Mouse (Mus musculus) midbrain, embryonic 15.5 days (tissue): ENCODE data around the gene Atp8a2. TPM values are rescaled to one million over a fixed set of nuclear protein-coding genes. Genes with fewer than 3 reads are reported as not detected.

Experiments used
- ATAC-seq: fragments of 200-750 bp; cut with Nextera tagmentation; replicated peaks from 2 replicates; pipeline ENCODE4 v1.8.0; 2017; ENCODE audit warnings: moderate TSS enrichment
- H3K27ac ChIP-seq: fragments of 300-500 bp; sonication (generic); 2 replicates; pipeline ENCODE4 v1.5.1; 2015; ENCODE audit warnings: mild to moderate bottlenecking, inconsistent platforms
- H3K27me3 ChIP-seq: fragments of 300-500 bp; sonication (generic); replicated peaks from 2 replicates; pipeline ENCODE4 v1.6.1; 2015; ENCODE audit warnings: inconsistent platforms
- H3K36me3 ChIP-seq: fragments of 300-500 bp; sonication (generic); replicated peaks from 2 replicates; pipeline ENCODE4 v1.6.1; 2015; ENCODE audit warnings: inconsistent platforms
- H3K4me1 ChIP-seq: fragments of 300-500 bp; sonication (generic); 2 replicates; pipeline ENCODE4 v1.6.1; 2015; ENCODE audit warnings: inconsistent platforms
- H3K4me2 ChIP-seq: fragments of 300-500 bp; sonication (generic); 2 replicates; pipeline ENCODE4 v1.6.1; 2015; ENCODE audit warnings: inconsistent platforms, mild to moderate bottlenecking, moderate library complexity
- H3K4me3 ChIP-seq: fragments of 300-500 bp; sonication (generic); 2 replicates; pipeline ENCODE4 v1.5.1; 2015; ENCODE audit warnings: mild to moderate bottlenecking, inconsistent platforms
- H3K9ac ChIP-seq: fragments of 300-500 bp; sonication (generic); 2 replicates; pipeline ENCODE4 v1.6.1; 2015; ENCODE audit warnings: mild to moderate bottlenecking, inconsistent platforms
- H3K9me3 ChIP-seq: fragments of 300-500 bp; sonication (generic); 2 replicates; pipeline ENCODE4 v1.6.1; 2016; ENCODE audit warnings: inconsistent platforms
- WGBS: fragments of 180-500 bp; shearing (Covaris S2); methylation state at CpG from one replicate; pipeline ENCODE4 v1.1.7; 2015; ENCODE audit warnings: mixed read lengths; 5-methylcytosine and 5-hydroxymethylcytosine counted together
- polyA plus RNA-seq: library from polyadenylated mRNA; unstranded; fragments of >200 nt; fragmentation: Nextera tagmentation; extraction: Ambion mirVana; gene quantifications from 2 replicates; pipeline ENCODE4 v1.2.1, GENCODE M21; 2015

Atp8a2 gene
- polyA plus RNA-seq, 1 experiment from 2014 or later, result 49.6 TPM

- 89% methylated on average over 4 of the region's 4 CpGs for WGBS
- Histone ChIP-seq H3K27ac (no peak overlapping the region), H3K36me3 (no peaks in the 10 kb centered on the region), H3K9me3 (no peaks in the 10 kb centered on the region), H3K4me1 (no peaks in the 10 kb centered on the region), H3K27me3 (no peaks in the 10 kb centered on the region), H3K4me3 (no peak overlapping the region), H3K9ac (no peak overlapping the region), H3K4me2 (no peak overlapping the region)
- ATAC-seq, result no peak
Observed at GRCm38 (mm10) chr14:60072496-60072895, 124.5 kb downstream of the Atp8a2 start.

DNA sequence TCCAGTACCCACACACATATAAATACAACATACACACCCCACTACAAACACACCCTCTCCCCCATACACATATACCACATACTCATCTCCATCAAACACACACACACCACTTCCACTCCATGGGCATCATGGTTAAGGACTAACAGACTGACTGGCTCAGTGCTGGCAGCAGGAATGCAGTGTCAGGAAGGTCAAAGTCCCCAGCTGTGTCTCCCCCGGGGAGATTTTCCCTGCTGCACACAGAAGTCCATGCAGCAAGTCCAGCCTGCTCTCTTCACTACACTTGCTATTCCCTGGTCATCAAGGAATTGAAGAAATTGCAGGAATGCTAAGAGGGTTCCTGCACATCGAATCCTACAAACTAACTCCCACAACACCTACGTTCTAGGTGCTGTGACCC, 131.8 kb downstream of the Atp8a2 start:
- Histone ChIP-seq H3K27me3 (no peaks in the 10 kb centered on the region), H3K9ac (no peak overlapping the region), H3K27ac (no peak overlapping the region), H3K4me3 (no peak overlapping the region), H3K36me3 (no peaks in the 10 kb centered on the region), H3K9me3 (no peaks in the 10 kb centered on the region), H3K4me2 (no peak overlapping the region), H3K4me1 (no peaks in the 10 kb centered on the region)
- no peak for ATAC-seq
- WGBS, result 87% methylated on average over 3 of the region's 3 CpGs

DNA sequence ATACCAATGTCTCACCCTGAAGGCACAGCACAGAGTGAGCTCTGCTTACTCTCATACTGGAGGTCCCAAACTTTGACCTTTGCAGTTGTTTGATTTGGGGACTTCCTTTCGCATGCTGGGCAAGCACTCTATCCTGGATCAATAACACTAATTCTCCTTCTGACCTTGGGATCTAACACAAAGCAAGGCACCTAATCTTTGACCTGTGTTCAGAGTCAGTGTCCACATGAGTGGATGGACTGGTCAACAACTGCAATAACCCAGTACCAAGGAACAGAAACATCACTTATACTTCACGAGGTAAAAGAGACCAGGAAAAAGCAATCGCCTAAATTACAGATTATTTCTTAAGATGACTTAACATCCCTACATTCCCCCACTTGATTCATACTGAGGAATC, 136.0 kb downstream of the Atp8a2 start:
- H3K27ac ChIP-seq, result no peak overlapping the region
- 81% methylated on average over 3 of the region's 3 CpGs for WGBS
- H3K4me3 ChIP-seq, result no peak overlapping the region
- H3K9me3 ChIP-seq, result no peaks in the 10 kb centered on the region
- no peaks in the 10 kb centered on the region for H3K27me3 ChIP-seq
- H3K4me2 ChIP-seq, result no peak overlapping the region
- no peaks in the 10 kb centered on the region for H3K4me1 ChIP-seq
- no peak for ATAC-seq
- no peaks in the 10 kb centered on the region for H3K36me3 ChIP-seq
- H3K9ac ChIP-seq, result no peak overlapping the region

- Histone ChIP-seq H3K27ac (no peak overlapping the region), H3K27me3 (no peaks in the 10 kb centered on the region), H3K4me2 (no peak overlapping the region), H3K9me3 (no peaks in the 10 kb centered on the region), H3K9ac (no peak overlapping the region), H3K4me1 (no peaks in the 10 kb centered on the region), H3K4me3 (no peak overlapping the region), H3K36me3 (no peaks in the 10 kb centered on the region)
- 41% methylated on average over 3 of the region's 3 CpGs for WGBS
- ATAC-seq, result no peak
Observed at GRCm38 (mm10) chr14:60058867-60059266, 138.1 kb downstream of the Atp8a2 start.

DNA sequence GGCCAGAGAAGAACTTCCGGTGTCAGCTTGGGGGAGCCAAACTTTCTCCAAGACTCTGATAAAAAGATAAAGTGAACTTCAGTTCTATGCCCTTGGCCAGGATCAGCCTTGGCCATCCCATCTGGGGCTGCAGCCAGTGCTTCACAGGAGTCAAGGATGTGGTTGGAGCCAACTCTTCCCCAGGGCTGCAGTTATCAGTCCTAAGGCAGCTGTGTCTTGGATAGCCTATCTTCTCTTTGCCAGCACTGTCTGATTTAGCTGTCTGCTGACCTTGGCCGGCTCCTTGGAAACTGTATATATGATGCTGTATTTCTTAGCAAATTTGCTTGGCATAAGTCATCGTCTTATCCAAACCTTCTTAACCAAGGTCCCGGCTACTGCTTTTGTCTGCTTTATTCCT, 141.7 kb downstream of the Atp8a2 start:
- Histone ChIP-seq H3K4me1 (no peaks in the 10 kb centered on the region), H3K4me2 (no peak overlapping the region), H3K9ac (no peak overlapping the region), H3K36me3 (no peaks in the 10 kb centered on the region), H3K4me3 (no peak overlapping the region), H3K27ac (no peak overlapping the region), H3K27me3 (no peaks in the 10 kb centered on the region), H3K9me3 (no peaks in the 10 kb centered on the region)
- no peak for ATAC-seq
- WGBS, result 95% methylated on average over 4 of the region's 4 CpGs

DNA sequence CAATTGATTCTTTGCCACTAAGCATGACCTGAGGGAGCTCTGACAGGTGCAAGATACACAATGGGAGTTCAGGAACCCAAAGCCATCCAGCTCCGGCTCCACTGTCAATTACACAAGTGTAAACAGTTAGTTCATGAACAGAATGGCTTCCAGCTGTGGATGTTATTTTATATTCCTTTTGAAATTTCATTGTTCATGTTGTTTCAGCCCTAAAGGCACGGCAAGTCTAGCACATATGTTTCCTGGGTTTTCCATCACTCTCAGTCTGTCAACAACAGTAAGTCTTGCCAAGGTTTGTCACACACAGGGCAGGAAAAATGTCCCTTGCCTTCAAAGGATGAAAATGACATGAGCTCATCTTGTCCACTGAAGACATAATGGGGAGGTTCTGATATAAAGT, 166.3 kb downstream of the Atp8a2 start:
- Histone ChIP-seq H3K4me2 (no peak overlapping the region), H3K27me3 (no peaks in the 10 kb centered on the region), H3K27ac (no peak overlapping the region), H3K9ac (no peak overlapping the region), H3K9me3 (no peaks in the 10 kb centered on the region), H3K36me3 (peaks cover 13% of the 10 kb centered on the region; the same call in 1 of the 2 replicates), H3K4me3 (no peak overlapping the region), H3K4me1 (no peaks in the 10 kb centered on the region)
- ATAC-seq, result no peak
- WGBS, result 73% methylated on average over 2 of the region's 2 CpGs

GRCm38 (mm10) chr14:60027139-60027538, 169.8 kb downstream of the Atp8a2 start:
- 69% methylated on average over 1 of the region's 1 CpGs for WGBS
- Histone ChIP-seq H3K27ac (no peak overlapping the region), H3K36me3 (peaks cover 13% of the 10 kb centered on the region; the same call in 1 of the 2 replicates), H3K9ac (no peak overlapping the region), H3K4me3 (no peak overlapping the region), H3K4me2 (no peak overlapping the region), H3K4me1 (no peaks in the 10 kb centered on the region), H3K27me3 (no peaks in the 10 kb centered on the region), H3K9me3 (no peaks in the 10 kb centered on the region)
- no peak for ATAC-seq

GRCm38 (mm10) chr14:60026647-60027046, 170.3 kb downstream of the Atp8a2 start:
- ATAC-seq, result no peak
- WGBS, result 68% methylated on average over 8 of the region's 8 CpGs
- H3K27ac ChIP-seq, result no peak overlapping the region
- peaks cover 14% of the 10 kb centered on the region; the same call in 1 of the 2 replicates for H3K36me3 ChIP-seq
- H3K9ac ChIP-seq, result no peak overlapping the region
- H3K4me1 ChIP-seq, result no peaks in the 10 kb centered on the region
- H3K9me3 ChIP-seq, result no peaks in the 10 kb centered on the region
- no peak overlapping the region for H3K4me3 ChIP-seq
- no peak overlapping the region for H3K4me2 ChIP-seq
- no peaks in the 10 kb centered on the region for H3K27me3 ChIP-seq

GRCm38 (mm10) chr14:60015891-60016290, 181.1 kb downstream of the Atp8a2 start:
- no peak overlapping the region for H3K9ac ChIP-seq
- 30% methylated on average over 4 of the region's 4 CpGs for WGBS
- H3K27me3 ChIP-seq, result no peaks in the 10 kb centered on the region
- no peak overlapping the region for H3K27ac ChIP-seq
- no peaks in the 10 kb centered on the region for H3K4me1 ChIP-seq
- no peak overlapping the region for H3K4me3 ChIP-seq
- peak; percentile 95 for ATAC-seq
- H3K36me3 ChIP-seq, result peaks cover 7% of the 10 kb centered on the region; the same call in 1 of the 2 replicates
- no peaks in the 10 kb centered on the region for H3K9me3 ChIP-seq
- H3K4me2 ChIP-seq, result no peak overlapping the region

- no peaks in the 10 kb centered on the region for H3K27me3 ChIP-seq
- no peak overlapping the region for H3K4me2 ChIP-seq
- ATAC-seq, result no peak
- H3K27ac ChIP-seq, result no peak overlapping the region
- no peak overlapping the region for H3K9ac ChIP-seq
- WGBS, result 88% methylated on average over 1 of the region's 1 CpGs
- no peaks in the 10 kb centered on the region for H3K36me3 ChIP-seq
- H3K4me1 ChIP-seq, result no peaks in the 10 kb centered on the region
- H3K4me3 ChIP-seq, result no peak overlapping the region
- no peaks in the 10 kb centered on the region for H3K9me3 ChIP-seq
Observed at GRCm38 (mm10) chr14:60001801-60002200, 195.2 kb downstream of the Atp8a2 start.

DNA sequence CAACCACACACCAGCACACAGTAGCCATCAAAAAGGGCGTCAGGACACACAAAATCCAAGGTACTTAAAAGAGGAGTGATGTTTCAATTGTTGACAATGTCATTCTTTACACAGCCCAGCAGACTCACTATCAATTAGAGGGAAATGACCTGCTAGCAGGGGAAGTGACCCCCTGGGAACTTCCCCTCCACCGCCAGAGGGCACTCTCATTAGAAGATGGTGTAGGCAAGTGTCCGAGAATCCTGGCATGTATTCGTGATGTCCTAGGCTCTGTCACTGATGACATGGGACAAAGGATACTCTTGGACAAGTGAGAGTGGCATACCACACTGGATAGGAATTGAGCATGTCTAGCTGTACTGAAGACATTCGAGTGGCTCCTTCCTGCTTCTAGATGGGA, 208.1 kb downstream of the Atp8a2 start:
- H3K9ac ChIP-seq, result no peak overlapping the region
- H3K36me3 ChIP-seq, result no peaks in the 10 kb centered on the region
- H3K4me2 ChIP-seq, result no peak overlapping the region
- no peak overlapping the region for H3K27ac ChIP-seq
- H3K27me3 ChIP-seq, result no peaks in the 10 kb centered on the region
- no peaks in the 10 kb centered on the region for H3K4me1 ChIP-seq
- H3K9me3 ChIP-seq, result no peaks in the 10 kb centered on the region
- ATAC-seq, result no peak
- no peak overlapping the region for H3K4me3 ChIP-seq
- WGBS, result 58% methylated on average over 5 of the region's 5 CpGs

- Histone ChIP-seq H3K27me3 (no peaks in the 10 kb centered on the region), H3K9me3 (no peaks in the 10 kb centered on the region), H3K36me3 (no peaks in the 10 kb centered on the region), H3K4me3 (no peak overlapping the region), H3K9ac (no peak overlapping the region), H3K27ac (no peak overlapping the region), H3K4me1 (no peaks in the 10 kb centered on the region), H3K4me2 (no peak overlapping the region)
- no peak for ATAC-seq
- 67% methylated on average over 3 of the region's 3 CpGs for WGBS
Observed at GRCm38 (mm10) chr14:59987975-59988374, 209.0 kb downstream of the Atp8a2 start.

DNA sequence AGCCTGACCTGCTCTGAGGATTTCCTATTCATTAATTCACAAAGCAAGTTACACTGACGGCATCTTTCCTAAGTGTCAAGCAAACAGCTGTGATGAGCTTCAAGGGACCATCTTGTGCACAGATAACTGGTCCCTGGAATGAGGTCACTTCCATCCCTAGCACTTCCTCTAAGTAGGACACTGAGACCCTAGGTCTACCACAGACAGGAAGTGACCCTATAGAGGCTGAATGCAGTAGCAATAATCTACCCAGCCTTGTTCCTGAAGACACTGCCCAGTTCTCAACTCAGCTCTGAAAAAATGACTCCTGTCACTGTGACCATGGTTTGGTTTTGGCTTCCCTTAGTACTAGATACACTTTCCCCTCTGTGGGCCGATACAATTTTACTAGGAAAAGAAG, 219.0 kb downstream of the Atp8a2 start:
- Histone ChIP-seq H3K27ac (no peak overlapping the region), H3K27me3 (no peaks in the 10 kb centered on the region), H3K4me3 (no peak overlapping the region), H3K4me1 (no peaks in the 10 kb centered on the region), H3K9me3 (no peaks in the 10 kb centered on the region), H3K4me2 (no peak overlapping the region), H3K36me3 (no peaks in the 10 kb centered on the region), H3K9ac (no peak overlapping the region)
- no peak for ATAC-seq
- WGBS, result 18% methylated on average over 1 of the region's 2 CpGs
